Mouse (Mus musculus): ENCODE measurements around the gene Lmo4. TPM values are rescaled to one million over a fixed set of nuclear protein-coding genes. Genes with fewer than 3 reads are reported as not detected.

Gene Lmo4
- total RNA-seq (2017): 51.7 and 58.0 TPM in 2 replicates

GRCm38 (mm10) chr3:144204413-144205311 is at the start of gene Lmo4:
Gene Lmo4 (minus strand): TSS chr3:144205220.
- peak; percentile 43 for ATAC-seq (ENCODE audit: extremely low read depth, insufficient number of reproducible peaks, low FRiP score, poor library complexity, severe bottlenecking)

- ATAC-seq (ENCODE audit: extremely low read depth, insufficient number of reproducible peaks, low FRiP score, poor library complexity, severe bottlenecking): no peak
Measured at GRCm38 (mm10) chr3:144254281-144254680, 49.3 kb upstream of the Lmo4 start.

GRCm38 (mm10) chr3:144253018-144253417 is 48.0 kb upstream of the Lmo4 start:
- ATAC-seq (ENCODE audit: extremely low read depth, insufficient number of reproducible peaks, low FRiP score, poor library complexity, severe bottlenecking): no peak

- ATAC-seq (ENCODE audit: extremely low read depth, insufficient number of reproducible peaks, low FRiP score, poor library complexity, severe bottlenecking): no peak
Measured at GRCm38 (mm10) chr3:144252109-144252508, 47.1 kb upstream of the Lmo4 start.

GRCm38 (mm10) chr3:144242025-144242673 is 37.1 kb upstream of the Lmo4 start:
- peak; percentile 89 for ATAC-seq (ENCODE audit: extremely low read depth, insufficient number of reproducible peaks, low FRiP score, poor library complexity, severe bottlenecking)

- ATAC-seq (ENCODE audit: extremely low read depth, insufficient number of reproducible peaks, low FRiP score, poor library complexity, severe bottlenecking): no peak
Measured at GRCm38 (mm10) chr3:144241161-144241560, 36.1 kb upstream of the Lmo4 start.

- ATAC-seq (ENCODE audit: extremely low read depth, insufficient number of reproducible peaks, low FRiP score, poor library complexity, severe bottlenecking): peak; percentile 84
Measured at GRCm38 (mm10) chr3:144238482-144238881, 33.5 kb upstream of the Lmo4 start.

GRCm38 (mm10) chr3:144232347-144233008 is 27.5 kb upstream of the Lmo4 start:
- ATAC-seq (ENCODE audit: extremely low read depth, insufficient number of reproducible peaks, low FRiP score, poor library complexity, severe bottlenecking): peak; percentile 45; the same call in 1 of the 2 replicates

- ATAC-seq (ENCODE audit: extremely low read depth, insufficient number of reproducible peaks, low FRiP score, poor library complexity, severe bottlenecking): peak; percentile 88
Measured at GRCm38 (mm10) chr3:144231931-144232330, 26.9 kb upstream of the Lmo4 start.

GRCm38 (mm10) chr3:144231419-144231818 is 26.4 kb upstream of the Lmo4 start:
- ATAC-seq (ENCODE audit: extremely low read depth, insufficient number of reproducible peaks, low FRiP score, poor library complexity, severe bottlenecking): 0 out of 2 replicates have a peak, but pooled peaks have one; percentile 2

GRCm38 (mm10) chr3:144230016-144230415 is 25.0 kb upstream of the Lmo4 start:
- ATAC-seq (ENCODE audit: extremely low read depth, insufficient number of reproducible peaks, low FRiP score, poor library complexity, severe bottlenecking): no peak

- ATAC-seq (ENCODE audit: extremely low read depth, insufficient number of reproducible peaks, low FRiP score, poor library complexity, severe bottlenecking): no peak
Measured at GRCm38 (mm10) chr3:144229312-144229711, 24.3 kb upstream of the Lmo4 start.

GRCm38 (mm10) chr3:144225456-144226240 is 20.6 kb upstream of the Lmo4 start:
- ATAC-seq (ENCODE audit: extremely low read depth, insufficient number of reproducible peaks, low FRiP score, poor library complexity, severe bottlenecking): no peak

GRCm38 (mm10) chr3:144224594-144224993 is 19.6 kb upstream of the Lmo4 start:
- no peak for ATAC-seq (ENCODE audit: extremely low read depth, insufficient number of reproducible peaks, low FRiP score, poor library complexity, severe bottlenecking)

- ATAC-seq (ENCODE audit: extremely low read depth, insufficient number of reproducible peaks, low FRiP score, poor library complexity, severe bottlenecking): no peak
Measured at GRCm38 (mm10) chr3:144223377-144224105, 18.5 kb upstream of the Lmo4 start.

GRCm38 (mm10) chr3:144222381-144222780 is 17.4 kb upstream of the Lmo4 start:
- no peak for ATAC-seq (ENCODE audit: extremely low read depth, insufficient number of reproducible peaks, low FRiP score, poor library complexity, severe bottlenecking)

- peak; percentile 58 for ATAC-seq (ENCODE audit: extremely low read depth, insufficient number of reproducible peaks, low FRiP score, poor library complexity, severe bottlenecking)
Measured at GRCm38 (mm10) chr3:144207498-144207897, 2.5 kb upstream of the Lmo4 start.

- no peak for ATAC-seq (ENCODE audit: extremely low read depth, insufficient number of reproducible peaks, low FRiP score, poor library complexity, severe bottlenecking)
Measured at GRCm38 (mm10) chr3:144206942-144207341, 1.9 kb upstream of the Lmo4 start.
